Mouse (Mus musculus) frontal cortex, adult (tissue): ENCODE measurements around the gene Olfr1252.

Experiments used
- ATAC-seq: cut with Nextera tagmentation; 2 replicates; pipeline ENCODE4 v1.9.2; 2017; ENCODE audit warnings: mild to moderate bottlenecking, moderate library complexity, mixed read lengths; ENCODE audit not compliant: low TSS enrichment

Gene Olfr1252

DNA sequence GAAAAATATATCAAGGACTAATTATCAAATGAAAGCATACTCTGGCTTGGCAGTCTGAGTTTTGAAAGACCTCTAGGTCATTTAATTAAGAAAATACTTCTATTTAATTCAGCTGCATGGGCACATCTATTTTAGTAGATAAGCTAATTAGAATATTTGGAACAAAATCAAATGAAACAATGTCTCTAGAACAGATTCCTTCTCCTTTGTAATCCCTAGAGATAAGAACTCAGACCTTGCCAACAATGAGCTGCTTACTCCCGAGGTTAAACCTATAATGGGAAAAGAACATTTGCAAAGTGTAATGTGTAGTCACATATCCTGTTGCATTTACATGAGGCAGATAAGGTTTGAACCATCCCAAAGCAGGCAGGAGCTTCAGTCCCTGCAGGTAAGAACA, at the start of gene Olfr1252:
TSS of gene Olfr1252 (minus strand) at position 101 of the 400 bp plus-strand sequence.
- no peak for ATAC-seq

DNA sequence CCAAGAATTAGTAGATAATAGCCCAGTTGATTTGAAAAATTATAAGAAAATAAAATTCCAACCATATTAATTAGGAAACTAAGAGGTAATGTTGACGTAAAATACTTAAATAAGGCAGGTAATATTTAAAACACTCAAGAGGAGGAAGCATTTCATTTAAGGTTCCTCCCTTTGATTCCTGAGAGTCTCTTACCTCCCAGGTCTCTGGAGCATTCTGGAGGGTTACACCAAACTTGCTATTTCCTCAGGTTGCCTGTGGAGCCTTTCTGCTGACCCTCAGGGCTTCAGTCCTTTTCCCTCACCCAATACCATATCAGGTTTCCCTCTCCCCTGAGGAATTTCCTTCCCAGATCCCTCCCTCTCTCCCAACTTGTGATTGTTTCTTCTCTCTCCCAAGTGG, 32.2 kb upstream of the Olfr1252 start, which contains the start of gene Olfr1253:
TSS of gene Olfr1253 (minus strand) at position 101 of the 400 bp plus-strand sequence.
- no peak for ATAC-seq

DNA sequence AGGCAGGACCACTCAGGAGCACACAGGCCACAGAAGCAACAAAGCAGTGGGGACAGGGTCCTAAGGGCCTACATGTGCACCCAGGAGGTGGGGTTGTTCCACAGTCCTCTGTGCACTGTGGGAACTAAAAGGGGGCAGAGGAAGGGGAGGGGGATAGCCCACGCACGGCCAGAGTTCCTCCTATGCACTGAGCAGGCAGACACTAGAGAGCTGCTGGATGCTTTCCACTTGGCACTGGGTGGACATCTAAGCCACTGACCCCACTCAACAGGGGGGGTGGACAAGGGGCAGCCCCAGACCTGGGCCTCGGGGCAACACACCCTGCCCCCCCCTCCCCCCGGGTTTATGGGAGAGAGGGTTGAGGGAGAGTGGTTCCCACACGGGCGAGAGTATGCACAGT, 32.8 kb downstream of the Olfr1252 start:
- ATAC-seq, result no peak

DNA sequence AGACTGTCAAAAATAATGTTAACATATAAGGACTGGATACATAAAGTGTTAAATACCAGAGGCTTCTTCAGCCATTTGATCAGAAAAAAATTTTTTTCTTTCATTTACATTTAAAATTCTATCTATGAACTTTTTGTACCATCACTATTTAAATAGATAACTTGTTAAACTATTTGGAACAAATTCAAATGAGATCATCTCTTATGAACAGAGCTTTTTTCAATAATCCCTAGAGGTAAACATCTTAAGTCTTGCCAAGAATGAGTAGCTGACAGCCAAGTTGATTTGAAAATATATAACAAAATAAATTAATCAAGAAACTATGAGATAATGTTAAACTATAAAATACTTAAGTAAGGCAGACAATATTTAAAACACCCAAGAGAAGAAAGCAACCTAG, 53.0 kb downstream of the Olfr1252 start, which contains the start of gene Olfr1251:
TSS of gene Olfr1251 (minus strand) at position 101 of the 400 bp plus-strand sequence.
- ATAC-seq, result no peak
